Comparison of ENCODE assay signal across 16 mouse cellular contexts in the genomic region with DNA sequence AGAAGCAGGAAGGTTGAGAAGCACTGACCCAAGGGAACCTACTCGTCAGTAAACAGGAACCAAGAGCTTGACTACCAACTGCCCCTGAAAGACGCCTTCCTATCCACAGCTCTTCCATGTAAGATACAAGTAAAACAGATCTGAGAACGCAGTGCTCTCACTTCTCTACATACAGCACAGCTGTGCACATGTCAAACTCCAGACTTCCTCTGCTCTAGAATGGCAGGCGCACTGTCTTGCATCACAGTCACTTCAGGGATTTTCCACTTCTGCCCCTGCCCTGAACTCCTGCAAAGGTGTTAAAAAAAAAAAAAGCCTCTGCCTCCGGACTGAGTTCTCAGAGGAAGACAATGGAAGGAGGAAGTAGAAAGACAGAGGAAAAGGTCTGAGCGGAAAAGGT.
A peak's percentile ranks its signal among the peaks of the same experiment; 100 is the strongest.
DNase-seq lines count a peak whose midpoint lies in the region; ATAC-seq and TF ChIP-seq lines count a peak whose summit lies in the region.
"Had no signal": no experiment of that assay in that cellular context is flagged by ENCODE, and none has a peak within 500 bp of the region (broad histone marks: within the 10 kb centered on the region; RNA-seq: fewer than 3 reads in every experiment).

No protein-coding gene starts in this region.

- DNase-seq in kidney, adult 2 months, result peak; percentile 37
- no peak for DNase-seq in kidney, adult 8-10 months
- no peak for DNase-seq in stomach, postnatal 0 days (ENCODE audit: low spot score)
- DNase-seq in lung, postnatal 25 days (ENCODE audit: low spot score), result peak; percentile 44
- DNase-seq in urinary bladder, postnatal 4 days (ENCODE audit: low spot score in 2 of 2), result no peak
- DNase-seq: adrenal gland, postnatal 25 days; cerebellum, adult 8-10 months; gastrocnemius, postnatal 25 days; layer of hippocampus, adult 9-11 months; left cerebral cortex, postnatal 4 days had no signal

- no peak for TF ChIP-seq POLR2A in kidney, adult 2 months (IDR thresholded peaks at IDR 0.05; ENCODE audit: low read depth, low read length)

- H3K4me1 ChIP-seq in kidney, adult 2 months (ENCODE audit: control insufficient read depth, insufficient read depth, low read length), result no peaks in the 10 kb centered on the region
- 0 out of 2 replicates have a peak, but pooled peaks cover 3% of the 10 kb centered on the region for H3K4me1 ChIP-seq in stomach, embryonic 15.5 days
- H3K4me1 ChIP-seq in stomach, postnatal 0 days (replicated peaks; ENCODE audit: control insufficient read depth, insufficient read depth), result no peaks in the 10 kb centered on the region; the same call in 1 of the 2 replicates
- H3K4me1 ChIP-seq: hindbrain, embryonic 15.5 days; midbrain, embryonic 10.5 days had no signal

- no peak for ATAC-seq in stomach, embryonic 15.5 days (ENCODE audit: insufficient read depth, low FRiP score, low read depth)
- no peak for ATAC-seq in stomach, postnatal 0 days (ENCODE audit: low FRiP score, low TSS enrichment)
- ATAC-seq in megakaryocyte-erythroid progenitor cell, adult 5-6 weeks (replicated peaks; ENCODE audit: low FRiP score, low TSS enrichment, poor library complexity, severe bottlenecking), result no peak
- ATAC-seq: forebrain, embryonic 16.5 days had no signal

- no peak overlapping the region for H3K9ac ChIP-seq in stomach, embryonic 15.5 days
- H3K9ac ChIP-seq in stomach, postnatal 0 days (ENCODE audit: low read length), result no peak overlapping the region
- H3K9ac ChIP-seq: embryonic facial prominence, embryonic 13.5 days; hindbrain, embryonic 15.5 days had no signal

- WGBS in kidney, adult 2 months, result 62% methylated on average over 6 of the region's 6 CpGs
- WGBS in stomach, embryonic 15.5 days, result 53% methylated on average over 6 of the region's 6 CpGs
- WGBS in stomach, postnatal 0 days, result 64% methylated on average over 6 of the region's 6 CpGs

- H3K36me3 ChIP-seq in kidney, adult 2 months (ENCODE audit: control insufficient read depth, insufficient read depth, low read length), result no peaks in the 10 kb centered on the region
- no peaks in the 10 kb centered on the region for H3K36me3 ChIP-seq in stomach, embryonic 15.5 days
- no peaks in the 10 kb centered on the region for H3K36me3 ChIP-seq in stomach, postnatal 0 days (ENCODE audit: control insufficient read depth, insufficient read depth, low read length)

- H3K9me3 ChIP-seq in stomach, embryonic 15.5 days, result no peaks in the 10 kb centered on the region
- H3K9me3 ChIP-seq in stomach, postnatal 0 days (ENCODE audit: control insufficient read depth, low read length), result no peaks in the 10 kb centered on the region
- H3K9me3 ChIP-seq: embryonic facial prominence, embryonic 13.5 days; hindbrain, embryonic 15.5 days; midbrain, embryonic 10.5 days had no signal

- H3K4me3 ChIP-seq in kidney, adult 2 months (ENCODE audit: insufficient read depth, low read depth, low read length), result no peak overlapping the region
- H3K4me3 ChIP-seq in stomach, embryonic 15.5 days (replicated peaks), result no peak overlapping the region
- no peak overlapping the region for H3K4me3 ChIP-seq in stomach, postnatal 0 days (ENCODE audit: low read depth, low read length)
- H3K4me3 ChIP-seq: embryonic facial prominence, embryonic 13.5 days; hindbrain, embryonic 15.5 days; midbrain, embryonic 10.5 days had no signal

- no peaks in the 10 kb centered on the region for H3K27me3 ChIP-seq in kidney, adult 2 months (replicated peaks; ENCODE audit: control insufficient read depth, insufficient read depth, low read length)
- no peaks in the 10 kb centered on the region for H3K27me3 ChIP-seq in stomach, embryonic 15.5 days (replicated peaks)
- no peaks in the 10 kb centered on the region for H3K27me3 ChIP-seq in stomach, postnatal 0 days (ENCODE audit: control insufficient read depth, insufficient read depth, low read length)
- H3K27me3 ChIP-seq: embryonic facial prominence, embryonic 13.5 days; hindbrain, embryonic 15.5 days had no signal

- no peak for TF ChIP-seq CTCF in kidney, adult 2 months (conservative IDR thresholded peaks at IDR 0.05; ENCODE audit: insufficient read depth, insufficient read length, low read depth, low read length)
- TF ChIP-seq CTCF in stomach, postnatal 0 days (IDR thresholded peaks at IDR 0.05; ENCODE audit: low read depth), result no peak

- H3K27ac ChIP-seq in kidney, adult 2 months (ENCODE audit: insufficient read depth, low read depth, low read length), result 0 out of 2 replicates have a peak overlapping the region, but pooled peaks have one; percentile 35
- peak overlapping the region; percentile 40; the same call in 1 of the 2 replicates for H3K27ac ChIP-seq in stomach, embryonic 15.5 days
- no peak overlapping the region for H3K27ac ChIP-seq in stomach, postnatal 0 days (replicated peaks)
- H3K27ac ChIP-seq: embryonic facial prominence, embryonic 13.5 days; hindbrain, embryonic 15.5 days; midbrain, embryonic 10.5 days had no signal

- no peak overlapping the region for H3K4me2 ChIP-seq in stomach, embryonic 15.5 days
- no peak overlapping the region for H3K4me2 ChIP-seq in stomach, postnatal 0 days (replicated peaks; ENCODE audit: low read depth)
- H3K4me2 ChIP-seq: embryonic facial prominence, embryonic 13.5 days; hindbrain, embryonic 15.5 days had no signal

- no peak for TF ChIP-seq EP300 in stomach, postnatal 0 days (optimal IDR thresholded peaks at IDR 0.05)

Comparison
In these comparisons a context has a peak if more than half of its experiments do, and no peak if none do; other contexts are left out.
1. DNase-seq: peak in kidney, adult 2 months (single experiment) and lung, postnatal 25 days (single experiment); none in kidney, adult 8-10 months (0 of 2), stomach, postnatal 0 days (single experiment) and urinary bladder, postnatal 4 days (0 of 2).